In genomic region chr7:121043510-121043909, GRCm38 (mm10) we compare ENCODE assay signal across 22 mouse cellular contexts. TPM values are rescaled to one million over a fixed set of nuclear protein-coding genes. Genes with fewer than 3 reads are reported as not detected.
DNase-seq lines count a peak whose midpoint lies in the region; ATAC-seq lines count a peak whose summit lies in the region.
"Had no signal": no experiment of that assay in that cellular context is flagged by ENCODE, and none has a peak within 500 bp of the region (broad histone marks: within the 10 kb centered on the region; RNA-seq: fewer than 3 reads in every experiment).

No protein-coding gene starts in this region.

- no peak overlapping the region for H3K4me3 ChIP-seq in liver, embryonic 15.5 days (replicated peaks)
- no peak overlapping the region for H3K4me3 ChIP-seq in liver, embryonic 11.5 days (ENCODE audit: low read depth, low read length)
- H3K4me3 ChIP-seq: embryonic facial prominence, embryonic 15.5 days; erythroblast, embryonic 14.5 days; forebrain, embryonic 10.5 days; hindbrain, embryonic 10.5 days; intestine, embryonic 15.5 days had no signal

- H3K27ac ChIP-seq in liver, embryonic 15.5 days (replicated peaks), result 0 out of 2 replicates have a peak overlapping the region, but pooled peaks have one; percentile 20
- H3K27ac ChIP-seq in liver, embryonic 11.5 days (ENCODE audit: low read depth, low read length), result no peak overlapping the region
- H3K27ac ChIP-seq: embryonic facial prominence, embryonic 15.5 days; forebrain, embryonic 10.5 days; hindbrain, embryonic 10.5 days; hindbrain, embryonic 14.5 days; intestine, embryonic 15.5 days had no signal

- 38% methylated on average over 1 of the region's 1 CpGs for WGBS in liver, embryonic 15.5 days (ENCODE audit: insufficient replicate concordance)
- 77% methylated on average over 1 of the region's 1 CpGs for WGBS in liver, embryonic 11.5 days

- no peak for ATAC-seq in liver, embryonic 15.5 days (ENCODE audit: insufficient read depth)
- no peak for ATAC-seq in liver, embryonic 11.5 days (replicated peaks; ENCODE audit: low FRiP score)
- peak; percentile 70 for ATAC-seq in megakaryocyte, adult 5-6 weeks (ENCODE audit: poor library complexity, severe bottlenecking)
- ATAC-seq: forebrain, embryonic 14.5 days; intestine, embryonic 15.5 days; Patski had no signal

- no peak overlapping the region for H3K4me2 ChIP-seq in liver, embryonic 15.5 days
- no peak overlapping the region for H3K4me2 ChIP-seq in liver, embryonic 11.5 days
- H3K4me2 ChIP-seq: embryonic facial prominence, embryonic 15.5 days; hindbrain, embryonic 14.5 days; intestine, embryonic 15.5 days had no signal

- no peaks in the 10 kb centered on the region for H3K27me3 ChIP-seq in liver, embryonic 15.5 days
- H3K27me3 ChIP-seq in liver, embryonic 11.5 days (replicated peaks; ENCODE audit: control insufficient read depth, insufficient read depth, low read length), result no peaks in the 10 kb centered on the region
- H3K27me3 ChIP-seq: embryonic facial prominence, embryonic 15.5 days; intestine, embryonic 15.5 days; Patski had no signal

- intact Hi-C loops in left cerebral cortex, postnatal 4 days (cut with DNase I), result no loop called here

- H3K9ac ChIP-seq in liver, embryonic 15.5 days, result no peak overlapping the region
- H3K9ac ChIP-seq in liver, embryonic 11.5 days (ENCODE audit: low read depth, low read length), result no peak overlapping the region
- H3K9ac ChIP-seq: embryonic facial prominence, embryonic 15.5 days; hindbrain, embryonic 14.5 days; intestine, embryonic 15.5 days had no signal

- DNase-seq in liver, embryonic 11.5 days (ENCODE audit: low spot score), result no peak
- peak; percentile 45 for DNase-seq in Muller cell, postnatal 12 days (ENCODE audit: inconsistent ontology term)
- DNase-seq in left cerebral cortex, postnatal 4 days, result no peak
- no peak for DNase-seq in kidney, postnatal 25 days
- DNase-seq: adrenal gland, adult 8-10 months; B cell, adult 2 months; cerebellum, adult 11 months; cerebellum, adult 8-10 months; cerebellum, postnatal 14 days; embryo, embryonic 11 days; gastrocnemius, postnatal 36 days had no signal

- 0 out of 2 replicates have a peak, but pooled peaks cover 4% of the 10 kb centered on the region for H3K36me3 ChIP-seq in liver, embryonic 15.5 days (replicated peaks)
- no peaks in the 10 kb centered on the region for H3K36me3 ChIP-seq in liver, embryonic 11.5 days (ENCODE audit: control insufficient read depth, insufficient read depth, low read length)
- H3K36me3 ChIP-seq: intestine, embryonic 15.5 days had no signal

- H3K4me1 ChIP-seq in liver, embryonic 15.5 days (replicated peaks), result peaks cover 33% of the 10 kb centered on the region
- H3K4me1 ChIP-seq in liver, embryonic 11.5 days (replicated peaks; ENCODE audit: control insufficient read depth, insufficient read depth, low read length), result peaks cover 8% of the 10 kb centered on the region
- H3K4me1 ChIP-seq: forebrain, embryonic 10.5 days; hindbrain, embryonic 10.5 days had no signal

- no peaks in the 10 kb centered on the region for H3K9me3 ChIP-seq in liver, embryonic 15.5 days (replicated peaks)
- no peaks in the 10 kb centered on the region for H3K9me3 ChIP-seq in liver, embryonic 11.5 days (ENCODE audit: control insufficient read depth, low read length)
- H3K9me3 ChIP-seq: embryonic facial prominence, embryonic 15.5 days; intestine, embryonic 15.5 days had no signal

RNA-seq across cellular contexts. Expression of gene Mettl9, which starts 9.3 kb away (rescaled TPM):
- 42.8 and 43.2 TPM in 2 replicates for polyA plus RNA-seq in liver, embryonic 15.5 days (2015; fragmentation: Nextera tagmentation; extraction: Ambion mirVana)
- polyA plus RNA-seq in liver, embryonic 11.5 days (2014; fragmentation: Nextera tagmentation; extraction: Ambion mirVana), result 105 and 112 TPM in 2 replicates
- total RNA-seq in megakaryocyte, adult 5-6 weeks (2015), result 106 and 115 TPM in 2 replicates
- 138 and 164 TPM in 2 replicates for total RNA-seq in megakaryocyte, adult 5-6 weeks (2017)
- 100 to 1,000 TPM; 113 to 139 TPM for total RNA-seq in left cerebral cortex, postnatal 4 days (2021)

RNA-seq across cellular contexts. Expression of gene Igsf6, which starts 30.9 kb away (rescaled TPM):
- 13.9 and 14.5 TPM in 2 replicates for polyA plus RNA-seq in liver, embryonic 15.5 days (2015; fragmentation: Nextera tagmentation; extraction: Ambion mirVana)
- polyA plus RNA-seq in liver, embryonic 11.5 days (2014; fragmentation: Nextera tagmentation; extraction: Ambion mirVana), result 8.4 and 10.2 TPM in 2 replicates
- total RNA-seq in megakaryocyte, adult 5-6 weeks (2015), result 544 and 557 TPM in 2 replicates
- 478 and 480 TPM in 2 replicates for total RNA-seq in megakaryocyte, adult 5-6 weeks (2017)
- under 1 TPM; 0.26 to 0.28 TPM for total RNA-seq in left cerebral cortex, postnatal 4 days (2021)

RNA-seq across cellular contexts. Expression of gene Otoa, which starts 37.9 kb away (rescaled TPM):
- 0.08 TPM in 1 of 2 replicates, not detected in the other for polyA plus RNA-seq in liver, embryonic 15.5 days (2015; fragmentation: Nextera tagmentation; extraction: Ambion mirVana)
- polyA plus RNA-seq in liver, embryonic 11.5 days (2014; fragmentation: Nextera tagmentation; extraction: Ambion mirVana), result 0.16 TPM in 1 of 2 replicates, not detected in the other
- total RNA-seq in megakaryocyte, adult 5-6 weeks (2015), result 0.36 and 0.42 TPM in 2 replicates
- total RNA-seq in megakaryocyte, adult 5-6 weeks (2017), result 0.11 and 0.24 TPM in 2 replicates
- total RNA-seq in left cerebral cortex, postnatal 4 days (2021), result under 1 TPM; 0.58 to 0.74 TPM
- polyA plus RNA-seq: embryonic facial prominence, embryonic 11.5 days; erythroblast, embryonic 14.5 days had no signal

Comparison
In these comparisons a context has a peak if more than half of its experiments do, and no peak if none do; other contexts are left out.
1. RNA of gene Igsf6, which starts 30.9 kb away (total RNA-seq): 478 to 557 TPM in megakaryocyte, adult 5-6 weeks; 0.26 to 0.28 TPM in left cerebral cortex, postnatal 4 days; every median in the first group is over 100 times any median in the second.